Mouse (Mus musculus) liver, adult 2 months (tissue): ENCODE data around the gene Olfr1162. TPM values are rescaled to one million over a fixed set of nuclear protein-coding genes. Genes with fewer than 3 reads are reported as not detected.

Experiments
- DNase-seq: peaks from one replicate; pipeline ENCODE4 v3.0.0-alpha.2; 2011; ENCODE audit warnings: low read depth, low spot score; ENCODE audit errors: extremely low read depth
- H3K27ac ChIP-seq: fragments of 200-500 bp; replicated peaks from 2 replicates; pipeline ENCODE4 v1.5.1; 2012; ENCODE audit warnings: low read depth, mild to moderate bottlenecking, control low read depth, inconsistent platforms, low read length; ENCODE audit not compliant: insufficient read depth
- H3K27me3 ChIP-seq: fragments of 200-500 bp; 2 replicates; pipeline ENCODE4 v1.6.1; 2012; ENCODE audit warnings: mild to moderate bottlenecking, moderate library complexity, low read length, inconsistent platforms; ENCODE audit not compliant: control insufficient read depth, insufficient read depth
- H3K36me3 ChIP-seq: fragments of 200-500 bp; 2 replicates; pipeline ENCODE4 v1.6.1; 2012; ENCODE audit warnings: low read length, inconsistent platforms; ENCODE audit not compliant: control insufficient read depth, insufficient read depth
- H3K4me1 ChIP-seq: fragments of 200-500 bp; 2 replicates; pipeline ENCODE4 v1.6.1; 2011; ENCODE audit warnings: low read length; ENCODE audit not compliant: control insufficient read depth, insufficient read depth
- H3K4me3 ChIP-seq: fragments of 200-500 bp; 2 replicates; pipeline ENCODE4 v1.5.1; 2011; ENCODE audit warnings: low read depth, mild to moderate bottlenecking, control low read depth, low read length, moderate library complexity; ENCODE audit not compliant: insufficient read depth
- H3K79me2 ChIP-seq: fragments of 200-500 bp; 2 replicates; pipeline ENCODE4 v1.6.1; 2012; ENCODE audit warnings: inconsistent platforms, mild to moderate bottlenecking, low read length, moderate library complexity; ENCODE audit not compliant: control insufficient read depth, insufficient read depth
- H3K9ac ChIP-seq: fragments of 200-500 bp; 2 replicates; pipeline ENCODE4 v1.6.1; 2012; ENCODE audit warnings: low read depth, mild to moderate bottlenecking, control low read depth, inconsistent platforms, low read length
- CTCF ChIP-seq: fragments of 200-500 bp; IDR thresholded peaks from 2 replicates; pipeline ENCODE4 v1.5.1; 2011; ENCODE audit warnings: low read depth, low read length, control low read depth
- POLR2A ChIP-seq: fragments of 200-500 bp; IDR thresholded peaks from 2 replicates; pipeline ENCODE4 v1.6.1; 2011; ENCODE audit warnings: low read length, control low read depth; ENCODE audit not compliant: insufficient read depth; ENCODE audit errors: extremely low read depth
- polyA plus RNA-seq: library from polyadenylated mRNA; depleted of rRNA; stranded (reverse); fragments of >200 nt; gene quantifications from 2 replicates; pipeline ENCODE4 v1.2.3, GENCODE M21; 2012; rRNA removed
- total RNA-seq: library from RNA; depleted of rRNA; stranded (reverse); fragments of >200 nt; gene quantifications from 2 replicates; pipeline ENCODE4 v1.2.3, GENCODE M21; 2014; rRNA removed

Olfr1162 gene
- total and polyA plus RNA-seq, 2 experiments: not detected

DNA sequence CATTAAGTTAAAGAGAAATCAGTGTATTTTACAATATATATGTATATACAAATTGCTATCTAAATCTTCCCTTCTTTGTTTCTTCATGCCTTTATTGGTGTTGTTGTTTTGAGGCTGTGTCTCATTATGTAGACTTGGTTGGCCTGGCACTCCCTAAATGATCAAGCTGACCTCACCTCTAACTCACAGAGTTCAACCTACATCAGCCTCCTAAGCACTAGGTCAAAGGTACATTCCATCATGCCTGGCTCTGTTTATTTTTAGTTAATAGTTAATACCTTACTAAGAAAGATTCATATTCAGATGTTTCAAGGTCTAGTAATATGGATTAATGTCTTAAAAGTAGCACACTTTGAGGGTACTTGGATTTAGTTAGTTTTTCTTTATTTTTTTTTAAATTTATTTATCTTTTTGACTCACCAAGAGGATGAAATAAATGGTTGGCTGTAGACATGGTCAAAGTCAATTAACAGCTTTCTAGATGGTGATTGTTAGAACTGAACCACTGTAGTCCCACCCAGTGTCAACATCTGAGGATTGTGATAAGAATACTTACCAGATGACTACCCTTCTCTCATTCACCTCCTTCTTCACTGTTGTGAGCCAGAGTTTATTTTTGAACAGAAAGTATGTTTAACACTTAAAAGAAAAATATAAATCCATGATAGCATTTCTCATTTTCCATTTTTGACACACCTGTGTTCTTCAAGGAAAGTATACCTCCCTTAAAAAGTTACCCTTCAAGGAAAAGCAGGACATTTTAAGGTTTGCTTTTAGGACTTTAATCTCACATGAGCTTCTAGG lies 43.2 kb downstream of the Olfr1162 start, which contains the start of gene Olfr1160:
TSS of gene Olfr1160 (minus strand) at position 754 of the 804 bp plus-strand sequence.
- Histone ChIP-seq H3K4me3 (no peak within 1 kb of the TSS), H3K4me1 (no peaks in the 10 kb centered on the region; the same call in 1 of the 2 replicates), H3K79me2 (no peaks in the 10 kb centered on the region), H3K36me3 (no peaks in the 10 kb centered on the region), H3K27me3 (no peaks in the 10 kb centered on the region), H3K27ac (no peak within 1 kb of the TSS), H3K9ac (no peak within 1 kb of the TSS)
- DNase-seq: peak; percentile 92
- no peak for TF ChIP-seq POLR2A
- TF ChIP-seq CTCF: no peak

Other genes with a start within 250 kb of the Olfr1162 start
- gene Olfr1145, start 241.3 kb downstream of the Olfr1162 start, total RNA-seq: not detected in 2 replicates
- gene Olfr1145, start 241.3 kb downstream of the Olfr1162 start, polyA plus RNA-seq: not detected in 2 replicates
- not detected in 2 replicates for gene Olfr1148, start 220.6 kb downstream of the Olfr1162 start, total RNA-seq
- not detected in 2 replicates for gene Olfr1148, start 220.6 kb downstream of the Olfr1162 start, polyA plus RNA-seq
- not detected in 2 replicates for gene Olfr1150-ps1, start 207.1 kb downstream of the Olfr1162 start, total RNA-seq
- not detected in 2 replicates for gene Olfr1150-ps1, start 207.1 kb downstream of the Olfr1162 start, polyA plus RNA-seq
- not detected in 2 replicates for gene Olfr1151, start 195.3 kb downstream of the Olfr1162 start, total RNA-seq
- not detected in 2 replicates for gene Olfr1151, start 195.3 kb downstream of the Olfr1162 start, polyA plus RNA-seq
- gene Olfr1152, start 184.6 kb downstream of the Olfr1162 start, total RNA-seq: not detected in 2 replicates
- not detected in 2 replicates for gene Olfr1152, start 184.6 kb downstream of the Olfr1162 start, polyA plus RNA-seq
- gene Olfr1153, start 156.2 kb downstream of the Olfr1162 start, total RNA-seq: not detected in 2 replicates
- gene Olfr1153, start 156.2 kb downstream of the Olfr1162 start, polyA plus RNA-seq: not detected in 2 replicates
- gene Olfr1154, start 146.0 kb downstream of the Olfr1162 start, total RNA-seq: not detected in 2 replicates
- gene Olfr1154, start 146.0 kb downstream of the Olfr1162 start, polyA plus RNA-seq: not detected in 2 replicates
- not detected in 2 replicates for gene Olfr1155, start 106.0 kb downstream of the Olfr1162 start, total RNA-seq
- not detected in 2 replicates for gene Olfr1155, start 106.0 kb downstream of the Olfr1162 start, polyA plus RNA-seq
- not detected in 2 replicates for gene Olfr1156, start 98.0 kb downstream of the Olfr1162 start, total RNA-seq
- gene Olfr1156, start 98.0 kb downstream of the Olfr1162 start, polyA plus RNA-seq: not detected in 2 replicates
- gene Olfr1157, start 82.8 kb downstream of the Olfr1162 start, total RNA-seq: not detected in 2 replicates
- not detected in 2 replicates for gene Olfr1157, start 82.8 kb downstream of the Olfr1162 start, polyA plus RNA-seq
- not detected in 2 replicates for gene Olfr74, start 76.5 kb downstream of the Olfr1162 start, total RNA-seq
- gene Olfr74, start 76.5 kb downstream of the Olfr1162 start, polyA plus RNA-seq: not detected in 2 replicates
- gene Olfr1158, start 61.0 kb downstream of the Olfr1162 start, total RNA-seq: not detected in 2 replicates
- gene Olfr1158, start 61.0 kb downstream of the Olfr1162 start, polyA plus RNA-seq: not detected in 2 replicates
- not detected in 2 replicates for gene Olfr1160, start 42.9 kb downstream of the Olfr1162 start, total RNA-seq
- not detected in 2 replicates for gene Olfr1160, start 42.9 kb downstream of the Olfr1162 start, polyA plus RNA-seq
- not detected in 2 replicates for gene Olfr1161, start 28.4 kb downstream of the Olfr1162 start, total RNA-seq
- not detected in 2 replicates for gene Olfr1161, start 28.4 kb downstream of the Olfr1162 start, polyA plus RNA-seq
- not detected in 2 replicates for gene Olfr73, start 13.4 kb downstream of the Olfr1162 start, total RNA-seq
- gene Olfr73, start 13.4 kb downstream of the Olfr1162 start, polyA plus RNA-seq: not detected in 2 replicates
- gene Olfr1163, start 20.7 kb upstream of the Olfr1162 start, total RNA-seq: not detected in 2 replicates
- not detected in 2 replicates for gene Olfr1163, start 20.7 kb upstream of the Olfr1162 start, polyA plus RNA-seq
- gene Olfr1164, start 42.8 kb upstream of the Olfr1162 start, total RNA-seq: not detected in 2 replicates
- gene Olfr1164, start 42.8 kb upstream of the Olfr1162 start, polyA plus RNA-seq: not detected in 2 replicates
- not detected in 2 replicates for gene Olfr1166, start 77.1 kb upstream of the Olfr1162 start, total RNA-seq
- gene Olfr1166, start 77.1 kb upstream of the Olfr1162 start, polyA plus RNA-seq: not detected in 2 replicates
- gene Olfr1167, start 104.1 kb upstream of the Olfr1162 start, total RNA-seq: not detected in 2 replicates
- not detected in 2 replicates for gene Olfr1167, start 104.1 kb upstream of the Olfr1162 start, polyA plus RNA-seq
- gene Olfr1168, start 130.8 kb upstream of the Olfr1162 start, total RNA-seq: not detected in 2 replicates
- not detected in 2 replicates for gene Olfr1168, start 130.8 kb upstream of the Olfr1162 start, polyA plus RNA-seq
- not detected in 2 replicates for gene Olfr1170, start 177.2 kb upstream of the Olfr1162 start, total RNA-seq
- not detected in 2 replicates for gene Olfr1170, start 177.2 kb upstream of the Olfr1162 start, polyA plus RNA-seq
- not detected in 2 replicates for gene Olfr1173, start 228.7 kb upstream of the Olfr1162 start, total RNA-seq
- gene Olfr1173, start 228.7 kb upstream of the Olfr1162 start, polyA plus RNA-seq: not detected in 2 replicates